Mouse (Mus musculus) myocyte (in vitro differentiated cells): Measurements from ENCODE around the gene Zfp960. TPM values are rescaled to one million over a fixed set of nuclear protein-coding genes. Genes with fewer than 3 reads are reported as not detected.
"Not testable (repeated sequence)": the region's sequence is repeated elsewhere in the genome, so short reads cannot be mapped to it uniquely, and the experiment has no call there.

ENCODE experiments used
- H3K27me3 ChIP-seq: one replicate; pipeline ENCODE4 v1.6.1; 2011; ENCODE audit not compliant: control insufficient read depth, insufficient read depth, insufficient read length
- H3K36me3 ChIP-seq: one replicate; pipeline ENCODE4 v1.6.1; 2011; ENCODE audit not compliant: control insufficient read depth, insufficient read depth
- H3K4me2 ChIP-seq: one replicate; pipeline ENCODE4 v1.6.1; 2011; ENCODE audit warnings: low read depth, control low read depth
- H3K4me3 ChIP-seq: one replicate; pipeline ENCODE4 v1.5.1; 2011; ENCODE audit warnings: mild to moderate bottlenecking, control low read depth, moderate library complexity
- H3K79me2 ChIP-seq: one replicate; pipeline ENCODE4 v1.6.1; 2011; ENCODE audit not compliant: control insufficient read depth, insufficient read depth
- H3ac ChIP-seq: one replicate; pipeline ENCODE4 v1.6.1; 2011; ENCODE audit not compliant: control insufficient read depth, insufficient read length
- polyA plus RNA-seq: library from polyadenylated mRNA; unstranded; fragments of >200 nt; fragmentation: generic; extraction: Trizol; gene quantifications from one replicate; pipeline ENCODE4 v1.2.1, GENCODE M21; 2012; ENCODE audit warnings: missing spikeins

The Zfp960 gene
- polyA plus RNA-seq, result 2.3 TPM

DNA sequence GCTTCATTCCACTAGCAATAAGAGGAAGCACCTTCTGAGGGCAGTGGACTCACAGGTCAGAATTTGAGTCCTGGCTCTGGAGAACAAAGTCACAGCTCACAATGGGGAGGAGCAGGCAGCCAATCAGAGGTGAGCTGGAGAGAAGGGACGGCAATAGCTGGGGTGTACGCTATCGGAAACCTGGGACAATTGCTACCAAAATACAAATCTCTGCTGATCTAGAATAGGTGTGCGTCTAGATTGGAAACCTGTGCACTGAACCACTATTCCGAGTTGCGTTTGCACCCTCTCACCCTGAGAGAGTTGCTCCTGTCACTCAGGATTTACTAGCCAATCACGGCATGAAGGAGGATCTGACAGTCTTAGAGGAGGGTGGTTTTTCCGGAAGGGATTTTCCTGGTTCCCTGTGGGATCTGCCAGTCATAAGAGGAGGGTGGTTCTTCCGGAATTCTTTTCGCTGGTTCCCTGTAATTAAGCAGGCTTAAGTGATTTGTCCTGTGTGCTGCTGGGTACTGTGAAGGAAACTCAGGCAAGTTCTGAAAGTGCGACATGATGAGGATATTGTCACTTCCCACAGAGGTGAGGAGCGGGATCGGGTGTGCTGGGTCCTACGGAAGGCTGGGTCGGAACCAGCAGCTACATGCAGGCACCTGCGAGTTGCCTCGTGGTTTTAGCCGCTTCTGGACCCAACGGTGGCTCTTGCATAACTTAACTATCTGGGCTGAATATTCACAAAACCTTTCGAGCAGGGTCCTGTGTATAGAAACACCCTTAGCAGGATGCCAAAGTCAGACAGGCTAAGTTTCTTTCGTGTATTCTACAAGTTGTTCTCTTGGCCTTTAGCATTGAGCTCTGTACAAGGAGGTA, at the start of gene Zfp960:
Gene Zfp960 (plus strand): TSS at position 486 of the 867 bp plus-strand sequence.
- H3K27me3 ChIP-seq, H3ac ChIP-seq, H3K36me3 ChIP-seq, H3K79me2 ChIP-seq: not testable (repeated sequence)
- H3K4me3 ChIP-seq, result peak within 1 kb of the TSS; percentile 29
- peak within 1 kb of the TSS; percentile 82 for H3K4me2 ChIP-seq

DNA sequence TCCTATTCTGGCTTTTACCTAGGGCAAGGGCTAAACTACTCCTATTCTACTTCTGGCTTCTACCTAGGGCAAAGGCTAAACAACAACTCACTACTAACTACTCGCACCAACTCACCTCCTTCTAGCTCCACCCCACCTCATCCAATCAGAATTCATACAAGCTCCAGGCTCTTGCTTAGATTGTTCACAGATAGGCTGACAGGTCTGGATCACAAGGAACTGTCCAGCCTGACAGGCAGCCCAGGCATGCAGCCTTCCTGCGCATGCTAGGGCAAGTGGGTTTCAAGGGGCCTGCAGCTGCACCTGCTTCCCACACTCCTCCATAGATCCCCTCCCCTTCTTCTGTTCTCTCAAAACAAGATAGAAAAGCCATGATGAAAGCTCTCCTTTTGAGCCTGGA, 45.8 kb upstream of the Zfp960 start:
- not testable (repeated sequence) for H3K4me2 ChIP-seq, H3ac ChIP-seq, H3K4me3 ChIP-seq, H3K36me3 ChIP-seq, H3K79me2 ChIP-seq, H3K27me3 ChIP-seq

DNA sequence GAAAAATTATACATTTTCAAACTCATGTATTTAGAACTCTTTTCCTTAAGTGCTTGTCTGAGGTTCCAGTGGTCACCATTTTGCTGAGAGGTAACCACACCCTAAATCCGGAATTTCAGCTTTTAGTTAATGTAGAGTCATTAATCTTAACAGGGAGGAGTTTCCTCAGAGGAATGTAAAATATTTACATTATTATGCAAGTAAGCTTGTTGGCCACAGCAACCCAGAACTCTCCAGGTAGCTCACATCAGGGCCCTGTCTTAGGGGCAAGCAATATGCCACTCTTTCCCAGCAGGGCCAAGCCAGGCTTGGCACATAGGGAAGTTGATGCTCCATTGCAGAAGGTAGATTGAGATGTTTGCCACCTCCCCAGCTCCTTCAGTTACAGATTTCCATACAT, 4.3 kb upstream of the Zfp960 start:
- H3K4me2 ChIP-seq, H3K79me2 ChIP-seq, H3K36me3 ChIP-seq, H3K4me3 ChIP-seq, H3ac ChIP-seq, H3K27me3 ChIP-seq: not testable (repeated sequence)

DNA sequence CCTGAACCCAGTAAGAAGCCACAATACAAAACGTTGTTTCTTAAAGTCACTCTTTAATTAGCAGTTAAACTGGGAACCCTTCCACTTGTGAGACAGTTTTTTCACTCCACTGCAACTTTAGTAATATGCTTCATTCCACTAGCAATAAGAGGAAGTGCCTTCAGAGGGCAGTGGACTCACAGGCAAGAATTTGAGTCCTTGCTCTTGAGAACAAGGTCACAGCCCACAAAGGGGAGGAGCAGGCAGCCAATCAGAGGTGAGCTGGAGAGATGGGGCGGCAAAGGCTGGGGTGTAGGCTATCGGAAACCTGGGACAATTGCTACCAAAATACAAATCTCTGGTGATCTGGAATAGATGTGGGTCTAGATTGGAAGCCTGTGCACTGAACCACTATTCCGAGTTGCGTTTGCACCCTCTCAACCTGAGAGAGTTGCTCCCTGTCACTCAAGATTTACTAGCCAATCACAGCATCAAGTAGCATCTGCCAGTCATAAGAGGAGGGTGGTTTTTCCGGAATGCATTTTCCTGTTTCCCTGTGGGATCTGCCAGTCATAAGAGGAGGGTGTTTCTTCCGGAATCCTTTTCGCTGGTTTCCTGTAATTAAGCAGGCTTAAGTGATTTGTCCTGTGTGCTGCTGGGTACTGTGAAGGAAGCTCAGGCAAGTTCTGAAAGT, 57.1 kb downstream of the Zfp960 start, which contains the start of gene Zfp97:
Gene Zfp97 (plus strand): TSS at position 586 of the 673 bp plus-strand sequence.
- H3K4me3 ChIP-seq, H3ac ChIP-seq, H3K4me2 ChIP-seq, H3K36me3 ChIP-seq, H3K27me3 ChIP-seq, H3K79me2 ChIP-seq: not testable (repeated sequence)

Other genes with a start within 250 kb of the Zfp960 start
- gene Zfp97, start 57.3 kb downstream of the Zfp960 start, polyA plus RNA-seq, result 0.53 TPM